Mouse (Mus musculus): Measurements from ENCODE around the gene Gipc3.

Gipc3 gene

GRCm38 (mm10) chr10:81346453-81347067, 3.5 kb upstream of the Gipc3 start:
- DNase-seq (ENCODE audit: low spot score in 2 of 2) = no peak

DNA sequence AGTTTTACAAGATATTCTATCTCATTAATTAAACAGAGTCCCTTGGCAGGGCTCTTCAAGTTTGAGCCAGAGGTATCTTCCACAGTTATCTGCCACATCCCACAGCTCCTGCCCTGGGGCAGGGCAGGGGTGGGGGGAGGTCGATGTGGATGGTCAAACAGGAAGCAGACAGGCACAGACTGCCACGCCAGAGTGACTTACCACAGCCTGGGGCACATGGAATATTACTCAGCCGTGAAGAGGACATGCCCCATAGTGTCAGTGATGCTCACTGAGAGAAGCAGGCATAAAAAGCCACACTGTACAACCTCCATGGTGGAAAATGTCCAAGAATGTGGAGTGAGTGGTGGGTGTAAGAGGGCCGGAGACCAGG, 2.1 kb upstream of the Gipc3 start:
- DNase-seq (ENCODE audit: low spot score in 2 of 2) = no peak

GRCm38 (mm10) chr10:81344421-81345161, 1.5 kb upstream of the Gipc3 start:
- DNase-seq (ENCODE audit: low spot score in 2 of 2) = no peak

DNA sequence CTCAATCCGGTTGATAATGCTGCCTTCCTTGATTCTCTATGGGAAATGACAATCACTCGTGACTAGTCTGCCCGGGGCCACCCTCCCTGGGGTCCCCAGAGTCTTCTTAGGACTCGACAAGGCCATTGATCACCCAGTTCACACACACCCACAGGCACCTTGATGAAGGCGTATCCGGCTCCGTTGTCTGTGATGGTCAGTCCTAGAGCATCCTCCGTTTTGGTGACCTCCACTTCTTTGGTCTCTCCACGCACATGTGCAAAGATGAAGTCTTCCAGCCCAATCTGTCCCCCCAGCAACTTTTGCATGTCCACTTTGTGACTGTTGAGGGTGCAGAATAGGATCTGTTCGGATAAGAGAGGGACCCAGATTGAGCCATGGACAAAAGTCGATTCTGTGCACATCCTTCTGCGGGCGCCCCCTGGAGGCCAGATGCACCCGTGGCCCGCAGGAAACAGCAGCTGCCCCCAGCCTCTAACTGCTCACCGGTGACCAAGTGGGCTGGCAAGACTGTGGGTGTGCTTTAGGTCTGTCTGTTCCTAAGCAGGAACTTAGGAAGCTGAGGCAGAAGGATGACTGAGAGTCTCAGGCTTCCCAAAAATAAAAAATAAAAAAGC, 1.6 kb downstream of the Gipc3 start:
- peak in 1 of 2 experiments; percentile 72 for DNase-seq (ENCODE audit: low spot score in 2 of 2)

- no peak for DNase-seq (ENCODE audit: low spot score in 2 of 2)
Measured at GRCm38 (mm10) chr10:81340551-81341332, 2.3 kb downstream of the Gipc3 start.

DNA sequence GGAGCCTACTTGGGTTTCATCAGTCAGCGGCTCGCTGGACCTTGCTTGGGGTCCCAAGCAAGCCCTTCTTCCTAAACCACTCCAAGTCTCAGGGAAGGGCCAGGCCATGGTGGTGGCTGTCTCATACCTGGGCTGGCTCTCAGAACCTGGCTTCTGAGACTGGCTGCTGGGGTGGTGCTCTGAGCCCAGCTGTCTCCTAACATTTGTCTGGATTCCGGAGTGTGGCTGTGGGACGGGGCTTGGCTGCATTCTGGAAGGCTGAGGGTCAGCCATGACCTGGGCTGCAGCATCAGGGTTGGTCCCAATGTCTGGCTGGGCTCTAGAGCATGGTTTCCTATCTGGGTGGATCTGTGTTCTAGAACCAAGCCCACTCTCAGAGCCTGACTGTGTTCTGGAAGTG, 6.5 kb downstream of the Gipc3 start:
- no peak for DNase-seq (ENCODE audit: low spot score in 2 of 2)

DNA sequence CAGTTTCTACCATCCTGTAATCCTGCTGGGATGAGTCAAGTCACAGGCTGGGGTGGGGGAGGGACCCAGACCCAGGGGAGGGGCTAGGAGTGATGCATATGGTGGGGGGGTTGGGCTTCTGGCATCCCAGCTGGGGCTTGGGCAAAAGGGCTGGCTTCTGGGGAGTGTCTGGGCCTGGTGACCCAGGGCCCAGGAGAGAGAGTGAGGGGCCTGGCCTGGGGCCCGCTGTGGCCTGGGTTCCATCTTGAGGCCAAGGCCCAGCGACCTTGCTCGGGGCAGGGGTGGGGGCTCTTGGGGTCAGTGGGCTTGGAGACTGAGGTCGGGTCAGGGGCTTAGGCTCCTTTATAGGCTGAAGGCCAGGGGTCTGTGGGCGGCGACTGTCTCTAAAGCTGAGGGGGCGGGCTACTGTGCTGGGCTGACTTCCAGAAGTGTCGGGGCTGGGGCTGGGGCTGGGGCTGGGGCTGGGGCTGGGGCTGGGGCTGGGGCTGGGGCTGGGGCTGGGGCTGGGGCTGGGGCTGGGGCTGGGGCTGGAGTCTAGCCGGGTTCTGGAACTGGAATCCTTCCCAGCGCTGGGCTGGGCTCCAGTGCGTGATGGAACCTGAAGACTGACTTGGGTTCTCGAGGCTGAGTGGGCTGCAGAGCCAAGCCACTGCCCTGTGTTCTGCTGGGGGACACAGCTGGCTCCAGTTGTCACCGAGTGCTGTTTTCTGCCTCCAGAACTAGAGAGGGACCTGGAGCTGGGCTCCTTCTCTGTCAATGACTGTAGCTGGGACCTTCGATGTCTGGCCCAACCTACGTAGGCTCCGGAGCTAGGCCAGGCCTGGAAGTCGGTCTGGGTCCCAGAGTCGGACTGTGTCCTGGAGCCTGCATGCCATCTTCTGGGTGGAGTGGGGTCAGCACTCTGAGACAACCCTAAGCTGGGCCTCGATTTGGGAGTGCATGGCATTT, 7.4 kb downstream of the Gipc3 start:
- no peak for DNase-seq (ENCODE audit: low spot score in 2 of 2)

DNA sequence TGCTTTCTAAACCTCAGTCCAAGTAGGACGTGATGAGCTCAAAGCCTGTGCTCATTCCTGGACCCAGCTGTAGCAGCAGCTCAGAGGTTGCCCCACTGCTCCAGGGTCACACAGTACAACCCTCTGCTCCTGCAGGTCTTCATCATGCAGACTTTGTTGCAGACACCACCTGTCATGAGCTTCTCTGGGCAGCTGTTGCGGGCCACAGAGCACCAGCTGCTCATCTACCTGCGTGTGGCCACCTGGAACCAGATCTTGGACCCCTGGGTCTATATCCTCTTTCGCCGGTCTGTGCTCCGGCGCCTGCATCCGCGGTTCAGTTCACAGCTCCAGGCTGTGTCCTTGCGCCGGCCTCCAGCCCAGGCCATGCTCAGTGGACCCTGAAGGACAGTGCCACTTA, 8.7 kb downstream of the Gipc3 start:
- no peak for DNase-seq (ENCODE audit: low spot score in 2 of 2)

- no peak for DNase-seq (ENCODE audit: low spot score in 2 of 2)
Measured at GRCm38 (mm10) chr10:81332277-81332676, 10.8 kb downstream of the Gipc3 start.

DNA sequence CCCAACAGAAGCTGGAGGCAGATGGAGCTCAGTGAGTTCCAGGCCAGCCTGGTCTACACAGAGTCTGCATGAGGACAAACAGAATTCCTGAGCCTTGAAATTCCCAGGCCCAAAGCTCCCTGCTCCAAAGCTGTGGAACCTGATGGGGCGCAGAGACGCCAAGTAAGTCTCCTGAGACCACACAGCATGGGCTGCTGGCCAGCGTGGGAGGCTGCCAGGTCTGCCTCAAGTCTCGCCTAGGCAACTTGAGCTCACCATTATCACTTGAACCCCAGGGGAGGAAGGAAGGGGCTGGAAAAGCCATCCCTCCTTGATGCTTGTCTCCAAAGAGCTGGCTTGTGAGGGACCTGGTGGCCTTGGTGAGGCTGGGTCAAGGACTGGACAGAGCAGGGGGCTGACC, 13.1 kb downstream of the Gipc3 start:
- DNase-seq (ENCODE audit: low spot score in 2 of 2) = peak; percentile 71 to 81

DNA sequence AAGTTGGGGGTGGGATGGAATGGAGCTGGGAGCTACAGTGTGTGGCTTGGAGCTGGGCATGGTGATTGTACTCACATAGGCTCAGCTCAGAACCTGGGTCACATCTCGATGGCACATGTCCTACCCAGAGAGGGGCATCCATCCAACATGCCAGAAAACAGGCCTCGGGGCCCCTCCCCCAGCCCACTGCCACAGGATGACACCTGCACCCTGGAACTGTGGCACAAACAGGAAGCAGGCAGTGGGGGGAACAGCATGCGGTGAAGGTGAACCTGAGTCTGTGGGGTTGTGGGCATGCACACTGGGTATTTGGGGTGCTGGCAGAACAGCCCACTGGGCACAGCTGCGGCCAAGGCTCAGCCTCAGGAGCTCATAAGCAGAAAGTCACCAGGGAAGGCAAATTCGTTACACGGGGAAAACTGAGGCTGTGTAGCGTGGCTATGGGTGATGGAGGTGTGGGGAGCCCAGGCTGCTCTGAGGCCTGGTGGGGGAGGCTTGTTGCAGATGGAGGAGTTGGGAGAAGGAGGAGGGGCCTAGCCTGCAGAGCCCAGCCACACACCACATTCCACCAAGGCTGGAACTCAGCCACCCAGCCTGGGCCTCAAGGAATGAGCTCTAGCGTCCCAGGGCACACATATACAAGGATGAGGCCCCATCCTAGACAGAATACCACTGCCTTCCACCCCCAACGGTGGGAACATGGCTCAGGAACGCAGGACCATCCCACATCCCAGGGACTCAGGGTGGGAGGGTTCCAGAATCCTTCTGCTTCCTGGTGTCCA, 13.7 kb downstream of the Gipc3 start:
- peak in 1 of 2 experiments; percentile 34 for DNase-seq (ENCODE audit: low spot score in 2 of 2)

DNA sequence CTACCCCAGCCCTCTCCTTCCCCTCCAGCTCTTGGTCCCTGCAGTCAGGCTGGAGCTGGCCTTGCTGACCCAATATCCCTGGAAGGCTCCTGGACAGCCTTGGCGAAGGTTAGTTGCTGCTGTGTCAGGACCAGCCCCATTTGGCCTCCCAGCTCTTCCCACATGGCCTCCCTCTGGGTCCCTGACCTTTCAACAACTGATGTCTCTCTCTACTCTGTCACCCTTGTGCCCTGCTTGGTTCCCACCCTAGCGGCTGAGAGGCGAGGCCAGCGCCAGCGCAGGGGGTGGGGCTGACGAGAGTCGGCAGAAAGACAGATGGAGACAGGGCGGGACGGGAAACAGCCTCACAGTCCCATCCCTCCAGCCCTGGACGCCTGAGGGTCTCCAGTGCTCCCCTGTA, 14.7 kb downstream of the Gipc3 start, which contains the start of gene Tbxa2r:
Tbxa2r (plus strand) TSS at position 346 of the 400 bp plus-strand sequence.
- peak; percentile 73 to 78 for DNase-seq (ENCODE audit: low spot score in 2 of 2)

DNA sequence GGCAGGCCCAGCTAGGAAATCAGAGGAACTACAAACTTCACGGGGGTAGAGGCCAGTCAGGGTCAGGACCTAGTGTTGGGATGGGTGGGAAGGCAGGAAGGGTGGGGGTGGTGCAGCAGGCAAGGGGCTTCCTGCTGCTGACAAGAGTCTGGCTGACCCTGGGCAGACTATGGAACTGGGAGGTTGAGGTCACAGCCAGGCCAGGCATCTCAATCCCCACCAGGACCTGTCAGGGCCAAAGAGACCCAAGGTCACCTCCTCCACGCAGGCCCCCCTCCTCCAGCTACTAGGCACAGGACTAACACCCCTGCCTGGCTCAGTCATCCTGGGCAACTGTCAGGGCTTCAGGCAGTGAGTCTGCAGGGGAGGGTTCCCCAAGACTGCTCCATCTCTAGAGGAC, 15.1 kb downstream of the Gipc3 start:
- peak in 1 of 2 experiments; percentile 41 for DNase-seq (ENCODE audit: low spot score in 2 of 2)

DNA sequence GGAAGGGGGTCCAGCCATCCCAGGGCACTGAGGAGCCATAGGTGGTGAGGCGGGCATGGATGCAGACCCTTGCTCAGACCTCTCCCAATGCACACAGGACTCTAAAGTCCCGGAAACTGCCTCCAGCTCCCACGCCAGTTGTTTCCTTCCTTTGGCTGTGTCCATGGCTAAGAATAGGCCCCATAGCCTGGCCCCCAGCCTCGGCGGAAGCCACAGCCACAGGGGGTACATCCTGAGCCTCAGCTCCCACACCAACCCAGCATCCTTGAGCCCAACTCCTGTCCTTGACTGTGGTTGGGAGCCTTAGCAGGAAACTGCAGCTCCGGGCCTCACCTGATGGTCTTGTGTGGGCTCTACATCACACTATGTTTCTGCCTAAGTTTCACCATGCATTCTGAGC, 16.2 kb downstream of the Gipc3 start:
- peak; percentile 68 to 79 for DNase-seq (ENCODE audit: low spot score in 2 of 2)

- no peak for DNase-seq (ENCODE audit: low spot score in 2 of 2)
Measured at GRCm38 (mm10) chr10:81325781-81326180, 17.3 kb downstream of the Gipc3 start.

- no peak for DNase-seq (ENCODE audit: low spot score in 2 of 2)
Measured at GRCm38 (mm10) chr10:81325176-81325575, 17.9 kb downstream of the Gipc3 start.

DNA sequence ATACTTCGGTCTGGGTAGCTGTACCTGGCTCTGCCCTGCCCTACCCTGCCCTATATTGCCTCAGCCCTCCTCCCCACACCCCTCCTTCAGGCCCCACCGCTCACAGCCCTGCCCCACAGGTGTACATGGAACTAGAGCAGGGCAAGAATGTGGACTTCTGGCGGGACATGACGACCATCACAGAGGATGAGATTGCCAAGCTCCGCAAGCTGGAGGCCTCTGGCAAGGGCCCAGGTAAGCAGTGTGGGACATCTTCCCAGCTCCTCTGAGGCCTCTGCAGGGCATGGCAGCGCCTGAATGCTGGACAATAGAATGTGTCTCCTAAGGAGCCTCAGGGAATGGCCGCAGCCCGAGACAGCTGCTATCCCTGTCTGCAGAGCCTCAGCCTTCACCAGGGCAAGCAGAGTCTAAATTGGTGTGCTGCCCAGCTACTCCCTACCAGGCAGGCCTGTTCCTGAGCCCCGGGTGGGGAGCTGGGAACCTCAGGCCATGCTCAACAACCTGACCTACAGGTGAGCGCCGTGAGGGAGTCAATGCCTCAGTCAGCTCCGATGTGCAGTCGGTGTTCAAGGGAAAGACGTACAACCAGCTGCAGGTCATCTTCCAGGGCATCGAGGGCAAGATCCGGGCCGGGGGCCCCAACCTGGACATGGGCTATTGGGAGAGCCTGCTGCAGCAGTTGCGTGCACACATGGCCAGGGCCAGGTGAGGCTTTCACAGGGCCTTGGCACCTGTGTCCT, 19.1 kb downstream of the Gipc3 start:
- no peak for DNase-seq (ENCODE audit: low spot score in 2 of 2)

DNA sequence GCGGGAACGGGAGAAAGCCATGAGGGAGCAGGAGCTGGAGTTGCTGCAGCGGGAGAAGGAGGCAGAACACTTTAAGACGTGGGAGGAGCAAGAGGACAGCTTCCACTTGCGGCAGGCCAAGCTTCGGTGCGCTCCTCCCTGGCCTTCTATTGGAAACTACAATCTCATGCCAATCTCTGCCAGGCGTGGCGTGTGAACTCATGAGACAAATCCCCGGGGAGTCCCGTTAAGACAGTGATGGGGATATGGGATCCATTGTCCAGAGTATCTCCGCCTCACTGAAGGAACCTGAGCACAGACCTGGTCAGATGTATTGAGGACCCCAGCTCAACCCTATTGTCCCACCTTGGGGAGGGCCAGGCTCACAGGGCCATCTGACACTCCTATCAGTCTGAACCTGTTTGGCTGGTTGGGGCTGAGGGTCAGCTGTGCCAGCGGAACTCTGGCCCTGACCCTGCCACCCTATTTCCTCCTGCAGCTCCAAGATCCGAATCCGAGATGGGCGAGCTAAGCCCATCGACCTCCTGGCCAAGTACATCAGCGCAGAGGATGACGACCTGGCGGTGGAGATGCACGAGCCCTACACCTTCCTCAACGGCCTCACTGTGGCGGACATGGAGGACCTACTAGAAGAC, 19.8 kb downstream of the Gipc3 start:
- no peak for DNase-seq (ENCODE audit: low spot score in 2 of 2)

DNA sequence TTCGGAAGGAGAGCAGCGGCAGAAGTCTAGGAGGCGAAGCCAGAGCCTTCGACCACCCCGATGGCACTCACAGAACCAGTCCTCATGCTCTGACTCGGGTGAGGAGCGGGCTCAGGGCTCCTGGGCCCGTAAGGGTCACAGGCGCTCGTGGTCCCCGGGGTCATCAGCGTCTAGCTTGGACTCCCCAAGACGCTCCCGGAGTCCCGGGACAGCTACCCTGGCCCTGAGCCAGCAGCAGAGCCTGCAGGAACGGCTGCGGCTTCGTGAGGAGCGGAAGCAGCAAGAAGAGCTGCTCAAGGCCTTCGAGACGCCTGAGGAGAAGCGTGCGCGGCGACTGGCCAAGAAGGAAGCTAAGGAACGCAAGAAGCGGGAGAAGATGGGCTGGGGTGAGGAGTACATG, 20.6 kb downstream of the Gipc3 start:
- no peak for DNase-seq (ENCODE audit: low spot score in 2 of 2)
